ENCODE assay signal across 15 mouse cellular contexts in the genomic region with DNA sequence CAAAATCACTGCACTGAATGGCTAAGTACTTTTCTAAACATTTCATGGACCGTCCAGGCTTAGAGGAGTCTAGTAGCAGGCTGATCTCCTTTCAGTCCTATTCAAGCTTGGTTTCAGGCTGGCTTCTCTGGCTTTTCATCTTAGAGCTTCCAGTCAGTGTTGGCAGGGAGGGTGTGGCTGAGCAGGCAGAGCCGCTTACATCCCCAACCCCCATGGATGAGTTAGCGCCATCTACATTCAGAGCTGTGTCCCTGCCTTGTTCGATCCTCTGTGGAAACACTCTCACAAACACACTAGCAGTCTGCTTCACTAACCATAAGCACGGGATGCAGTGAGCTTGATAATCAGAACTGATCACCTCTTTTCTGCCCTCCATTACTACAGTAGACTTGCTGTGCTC. TPM values are rescaled to one million over a fixed set of nuclear protein-coding genes. Genes with fewer than 3 reads are reported as not detected.
A peak's percentile ranks its signal among the peaks of the same experiment; 100 is the strongest.
DNase-seq lines count a peak whose midpoint lies in the region; ATAC-seq lines count a peak whose summit lies in the region.
"Had no signal": no experiment of that assay in that cellular context is flagged by ENCODE, and none has a peak within 500 bp of the region (broad histone marks: within the 10 kb centered on the region; RNA-seq: fewer than 3 reads in every experiment).

No protein-coding gene starts in this region.

- H3K9me3 ChIP-seq in heart, embryonic 15.5 days (replicated peaks) = no peaks in the 10 kb centered on the region
- H3K9me3 ChIP-seq in midbrain, embryonic 10.5 days (replicated peaks) = no peaks in the 10 kb centered on the region
- no peaks in the 10 kb centered on the region for H3K9me3 ChIP-seq in midbrain, embryonic 16.5 days (replicated peaks; ENCODE audit: control insufficient read depth, low read length, poor library complexity, severe bottlenecking)
- no peaks in the 10 kb centered on the region for H3K9me3 ChIP-seq in midbrain, embryonic 12.5 days
- H3K9me3 ChIP-seq: embryonic facial prominence, embryonic 12.5 days; heart, embryonic 12.5 days; limb, embryonic 15.5 days had no signal

- H3K27ac ChIP-seq in heart, embryonic 15.5 days = 0 out of 2 replicates have a peak overlapping the region, but pooled peaks have one; percentile 18
- peak overlapping the region; percentile 55 for H3K27ac ChIP-seq in midbrain, embryonic 10.5 days (replicated peaks)
- no peak overlapping the region for H3K27ac ChIP-seq in midbrain, embryonic 16.5 days (ENCODE audit: low read length)
- H3K27ac ChIP-seq in midbrain, embryonic 12.5 days (replicated peaks) = 0 out of 2 replicates have a peak overlapping the region, but pooled peaks have one; percentile 40
- H3K27ac ChIP-seq: embryonic facial prominence, embryonic 12.5 days; limb, embryonic 15.5 days had no signal

- no peak overlapping the region for H3K4me2 ChIP-seq in heart, embryonic 15.5 days
- no peak overlapping the region for H3K4me2 ChIP-seq in midbrain, embryonic 16.5 days (ENCODE audit: low read length)
- no peak overlapping the region for H3K4me2 ChIP-seq in midbrain, embryonic 12.5 days (replicated peaks)
- H3K4me2 ChIP-seq: embryonic facial prominence, embryonic 12.5 days; heart, embryonic 12.5 days; limb, embryonic 15.5 days had no signal

- 0 out of 2 replicates have a peak, but pooled peaks cover 7% of the 10 kb centered on the region for H3K4me1 ChIP-seq in heart, embryonic 15.5 days (replicated peaks)
- peaks cover 16% of the 10 kb centered on the region for H3K4me1 ChIP-seq in midbrain, embryonic 10.5 days
- H3K4me1 ChIP-seq in midbrain, embryonic 16.5 days (ENCODE audit: control insufficient read depth, insufficient read depth, low read length) = no peaks in the 10 kb centered on the region
- H3K4me1 ChIP-seq in midbrain, embryonic 12.5 days = 0 out of 2 replicates have a peak, but pooled peaks cover 3% of the 10 kb centered on the region
- H3K4me1 ChIP-seq: embryonic facial prominence, embryonic 12.5 days; limb, embryonic 15.5 days had no signal

- H3K27me3 ChIP-seq in heart, embryonic 15.5 days = no peaks in the 10 kb centered on the region
- H3K27me3 ChIP-seq in midbrain, embryonic 10.5 days (ENCODE audit: low read depth, poor library complexity, severe bottlenecking) = no peaks in the 10 kb centered on the region
- no peaks in the 10 kb centered on the region for H3K27me3 ChIP-seq in midbrain, embryonic 16.5 days (ENCODE audit: control insufficient read depth, insufficient read depth, low read depth, low read length)
- no peaks in the 10 kb centered on the region for H3K27me3 ChIP-seq in midbrain, embryonic 12.5 days
- H3K27me3 ChIP-seq: CH12.LX; embryonic facial prominence, embryonic 12.5 days; heart, embryonic 12.5 days; limb, embryonic 15.5 days had no signal

- H3K9ac ChIP-seq in heart, embryonic 15.5 days = no peak overlapping the region
- H3K9ac ChIP-seq in midbrain, embryonic 16.5 days (ENCODE audit: low read depth, low read length) = no peak overlapping the region
- H3K9ac ChIP-seq in midbrain, embryonic 12.5 days (replicated peaks) = no peak overlapping the region
- H3K9ac ChIP-seq: embryonic facial prominence, embryonic 12.5 days; heart, embryonic 12.5 days; limb, embryonic 15.5 days had no signal

- 57% methylated on average over 5 of the region's 5 CpGs for WGBS in heart, embryonic 15.5 days
- 38% methylated on average over 5 of the region's 5 CpGs for WGBS in midbrain, embryonic 10.5 days
- 40% methylated on average over 5 of the region's 5 CpGs for WGBS in midbrain, embryonic 16.5 days
- WGBS in midbrain, embryonic 12.5 days = 37% methylated on average over 5 of the region's 5 CpGs

- ATAC-seq in heart, embryonic 15.5 days (replicated peaks; ENCODE audit: insufficient number of reproducible peaks, insufficient read depth, low FRiP score, low read depth) = no peak
- no peak for ATAC-seq in midbrain, embryonic 16.5 days
- ATAC-seq in midbrain, embryonic 12.5 days (ENCODE audit: low FRiP score, low read depth) = peak; percentile 16; the same call in 1 of the 2 replicates
- ATAC-seq in erythroid progenitor cell, adult 5-6 weeks (replicated peaks; ENCODE audit: low FRiP score, poor library complexity, severe bottlenecking) = no peak

- no peak for DNase-seq in heart, adult 18-20 months
- peak; percentile 39 for DNase-seq in midbrain, embryonic 10.5 days (ENCODE audit: low spot score)
- DNase-seq in cerebellum, adult 8-10 months = no peak
- DNase-seq: kidney, adult 9 months had no signal

- H3K4me3 ChIP-seq in heart, embryonic 15.5 days = no peak overlapping the region
- no peak overlapping the region for H3K4me3 ChIP-seq in midbrain, embryonic 10.5 days
- no peak overlapping the region for H3K4me3 ChIP-seq in midbrain, embryonic 16.5 days (ENCODE audit: low read depth, low read length)
- H3K4me3 ChIP-seq in midbrain, embryonic 12.5 days = no peak overlapping the region
- H3K4me3 ChIP-seq: embryonic facial prominence, embryonic 12.5 days; heart, embryonic 12.5 days; limb, embryonic 15.5 days had no signal

- H3K36me3 ChIP-seq in heart, embryonic 15.5 days = peaks cover 31% of the 10 kb centered on the region; the same call in 1 of the 2 replicates
- peaks cover 71% of the 10 kb centered on the region for H3K36me3 ChIP-seq in midbrain, embryonic 10.5 days
- peaks cover 5% of the 10 kb centered on the region; the same call in 1 of the 2 replicates for H3K36me3 ChIP-seq in midbrain, embryonic 16.5 days (ENCODE audit: control insufficient read depth, insufficient read depth, low read length)
- H3K36me3 ChIP-seq in midbrain, embryonic 12.5 days = peaks cover 41% of the 10 kb centered on the region

RNA-seq across cellular contexts. Expression of a gene that starts 1.6 kb away (rescaled TPM):
- polyA plus RNA-seq in heart, embryonic 15.5 days (2015; fragmentation: Nextera tagmentation; extraction: Ambion mirVana) = not detected in 2 replicates
- total RNA-seq in heart, adult 18-20 months (2021) = not detected
- not detected in 2 replicates for polyA plus RNA-seq in midbrain, embryonic 10.5 days (2016; fragmentation: Nextera tagmentation; extraction: Ambion mirVana)
- polyA plus RNA-seq in midbrain, embryonic 16.5 days (2015; fragmentation: Nextera tagmentation; extraction: Ambion mirVana) = not detected in 2 replicates
- polyA plus RNA-seq in midbrain, embryonic 12.5 days (2016; fragmentation: Nextera tagmentation; extraction: Ambion mirVana) = not detected in 2 replicates
- total RNA-seq in erythroid progenitor cell, adult 5-6 weeks (2015; ENCODE audit: low replicate concordance) = not detected in 2 replicates
- not detected in 2 replicates for total RNA-seq in erythroid progenitor cell, adult 5-6 weeks (2017; ENCODE audit: low replicate concordance)
- total RNA-seq: CH12.LX; layer of hippocampus, postnatal 25 days had no signal
- polyA plus RNA-seq: embryonic facial prominence, embryonic 12.5 days; heart, embryonic 12.5 days; limb, embryonic 15.5 days; spleen, adult 2 months had no signal

RNA-seq across cellular contexts. Expression of a gene that starts 33.7 kb away (rescaled TPM):
- polyA plus RNA-seq in heart, embryonic 15.5 days (2015; fragmentation: Nextera tagmentation; extraction: Ambion mirVana) = 0.71 and 2.6 TPM in 2 replicates
- not detected for total RNA-seq in heart, adult 18-20 months (2021)
- 1.9 and 6.6 TPM in 2 replicates for polyA plus RNA-seq in midbrain, embryonic 10.5 days (2016; fragmentation: Nextera tagmentation; extraction: Ambion mirVana)
- polyA plus RNA-seq in midbrain, embryonic 16.5 days (2015; fragmentation: Nextera tagmentation; extraction: Ambion mirVana) = 25.3 and 28.9 TPM in 2 replicates
- polyA plus RNA-seq in midbrain, embryonic 12.5 days (2016; fragmentation: Nextera tagmentation; extraction: Ambion mirVana) = 15.0 and 16.4 TPM in 2 replicates
- not detected in 2 replicates for total RNA-seq in erythroid progenitor cell, adult 5-6 weeks (2015; ENCODE audit: low replicate concordance)
- not detected in 2 replicates for total RNA-seq in erythroid progenitor cell, adult 5-6 weeks (2017; ENCODE audit: low replicate concordance)
- total RNA-seq: CH12.LX; megakaryocyte-erythroid progenitor cell, adult 5-6 weeks had no signal
- polyA plus RNA-seq: spleen, adult 2 months had no signal

RNA-seq across cellular contexts. Expression of a gene that starts 58.8 kb away (rescaled TPM):
- polyA plus RNA-seq in heart, embryonic 15.5 days (2015; fragmentation: Nextera tagmentation; extraction: Ambion mirVana) = 22.5 and 23.2 TPM in 2 replicates
- 100 to 1,000 TPM; 138 to 147 TPM for total RNA-seq in heart, adult 18-20 months (2021)
- polyA plus RNA-seq in midbrain, embryonic 10.5 days (2016; fragmentation: Nextera tagmentation; extraction: Ambion mirVana) = 16.2 and 16.5 TPM in 2 replicates
- 15.1 and 15.2 TPM in 2 replicates for polyA plus RNA-seq in midbrain, embryonic 16.5 days (2015; fragmentation: Nextera tagmentation; extraction: Ambion mirVana)
- 27.0 and 30.4 TPM in 2 replicates for polyA plus RNA-seq in midbrain, embryonic 12.5 days (2016; fragmentation: Nextera tagmentation; extraction: Ambion mirVana)
- total RNA-seq in erythroid progenitor cell, adult 5-6 weeks (2015; ENCODE audit: low replicate concordance) = 22.2 and 25.2 TPM in 2 replicates
- 3.3 and 11.0 TPM in 2 replicates for total RNA-seq in erythroid progenitor cell, adult 5-6 weeks (2017; ENCODE audit: low replicate concordance)
